Mouse (Mus musculus) G1E-ER4 (cell line): ENCODE results near the gene Btbd18. TPM values are rescaled to one million over a fixed set of nuclear protein-coding genes. Genes with fewer than 3 reads are reported as not detected.

Experiments used
- GATA1 ChIP-seq: IDR thresholded peaks from one replicate; pipeline ENCODE4 v1.8.0; 2012; ENCODE audit warnings: low read length, inconsistent platforms
- polyA plus RNA-seq: library from polyadenylated mRNA; stranded (reverse); fragments of >175 nt; gene quantifications from 2 replicates; pipeline ENCODE4 v1.2.3, GENCODE M21; 2012

The Btbd18 gene
- polyA plus RNA-seq, 1 experiment = not detected

GRCm38 (mm10) chr2:84714811-84715561 lies 56.1 kb downstream of the Btbd18 start, which contains the start of gene Zdhhc5:
TSS of gene Zdhhc5 (minus strand) at chr2:84715180.
- no peak for TF ChIP-seq GATA1

GRCm38 (mm10) chr2:84715562-84716361 lies 56.9 kb downstream of the Btbd18 start:
- no peak for TF ChIP-seq GATA1

DNA sequence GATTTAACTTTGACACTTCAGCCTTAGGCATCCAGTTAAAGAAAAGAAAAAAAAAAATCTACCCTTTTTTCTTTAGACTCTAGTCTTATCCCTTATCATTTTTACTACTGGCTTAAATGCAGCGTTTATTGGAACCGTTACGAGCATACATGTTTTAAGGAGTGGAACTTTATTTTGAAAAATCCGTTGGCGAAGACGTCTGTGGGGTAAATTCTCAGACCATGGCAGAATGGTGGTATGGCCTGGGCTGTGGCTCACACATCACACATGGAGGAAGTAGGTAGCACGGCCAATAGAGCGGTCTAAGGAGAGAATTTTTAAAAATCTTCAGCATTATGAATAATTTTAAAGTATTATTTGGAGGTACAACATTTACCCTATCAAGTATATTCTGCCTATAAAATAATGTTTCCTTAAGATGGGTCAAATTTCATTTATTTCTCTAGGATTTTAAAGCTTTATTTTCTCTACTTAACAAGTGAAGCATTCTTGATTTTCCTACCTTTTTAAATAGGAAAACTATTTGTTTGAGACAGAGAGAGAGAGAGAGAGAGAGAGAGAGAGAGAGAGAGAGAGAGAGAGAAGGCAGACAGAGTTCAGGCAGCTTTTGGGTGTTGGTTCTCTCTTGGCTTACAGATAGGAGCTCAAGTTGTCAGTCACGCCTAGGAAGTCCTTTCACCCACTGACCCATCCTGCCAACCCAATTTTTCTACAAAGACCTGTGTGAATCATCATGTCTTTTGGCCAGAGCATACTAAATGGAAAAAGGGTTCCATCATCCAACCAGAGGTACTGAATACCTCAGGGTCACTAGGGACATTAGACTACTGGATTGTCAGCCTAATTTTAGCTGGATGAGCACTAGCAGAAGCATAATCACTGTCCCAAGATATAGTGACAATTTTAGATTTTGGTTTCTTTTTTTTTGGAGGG lies 57.8 kb downstream of the Btbd18 start:
- TF ChIP-seq GATA1 = no peak

DNA sequence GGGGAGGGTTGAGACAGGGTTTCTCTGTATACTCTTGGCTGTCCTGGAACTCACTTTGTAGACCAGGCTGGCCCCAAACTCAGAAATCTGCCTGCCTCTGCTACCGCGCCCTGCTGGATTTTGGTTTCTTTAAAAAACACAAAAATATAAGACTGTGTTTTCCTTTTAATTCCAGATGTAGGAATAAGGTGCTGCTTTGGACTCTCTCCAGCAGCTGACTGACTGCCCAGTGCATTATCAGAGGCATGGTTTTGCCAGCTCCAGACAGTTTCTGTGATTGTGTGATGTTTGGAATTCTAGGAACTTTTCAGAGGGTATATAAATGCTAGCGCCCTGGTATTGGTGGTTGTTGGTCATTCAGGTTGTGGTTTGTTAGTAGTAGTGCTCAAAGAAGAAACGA lies 58.5 kb downstream of the Btbd18 start:
- TF ChIP-seq GATA1 = no peak

Other genes starting within 250 kb of the Btbd18 start
- gene Calcrl, start 233.7 kb upstream of the Btbd18 start, polyA plus RNA-seq = 0.43 and 1.6 TPM in 2 replicates
- 0.67 and 1.4 TPM in 2 replicates for gene Tfpi, start 182.3 kb upstream of the Btbd18 start, polyA plus RNA-seq
- gene Ctnnd1, start 8.3 kb upstream of the Btbd18 start, polyA plus RNA-seq = 10.8 and 13.2 TPM in 2 replicates
- 410 and 495 TPM in 2 replicates for gene Selenoh, start 11.7 kb downstream of the Btbd18 start, polyA plus RNA-seq
- gene Gm28635, start 19.0 kb downstream of the Btbd18 start, polyA plus RNA-seq = not detected in 2 replicates
- gene Med19, start 19.3 kb downstream of the Btbd18 start, polyA plus RNA-seq = 26.7 and 30.6 TPM in 2 replicates
- gene Tmx2, start 20.1 kb downstream of the Btbd18 start, polyA plus RNA-seq = 3.4 and 5.5 TPM in 2 replicates
- gene Zdhhc5, start 56.1 kb downstream of the Btbd18 start, polyA plus RNA-seq = 28.6 and 31.5 TPM in 2 replicates
- 0.71 and 0.84 TPM in 2 replicates for gene Clp1, start 68.3 kb downstream of the Btbd18 start, polyA plus RNA-seq
- gene Ypel4, start 75.0 kb downstream of the Btbd18 start, polyA plus RNA-seq = 1.4 TPM in 2 replicates
- 0.11 TPM in 1 of 2 replicates, not detected in the other for gene Gm19426, start 84.6 kb downstream of the Btbd18 start, polyA plus RNA-seq
- gene Serping1, start 116.4 kb downstream of the Btbd18 start, polyA plus RNA-seq = not detected in 2 replicates
- 1.5 and 5.3 TPM in 2 replicates for gene Ube2l6, start 139.7 kb downstream of the Btbd18 start, polyA plus RNA-seq
- gene Smtnl1, start 163.6 kb downstream of the Btbd18 start, polyA plus RNA-seq = not detected in 2 replicates
- gene Timm10, start 167.9 kb downstream of the Btbd18 start, polyA plus RNA-seq = 13.4 and 17.2 TPM in 2 replicates
- not detected in 2 replicates for gene Slc43a1, start 179.8 kb downstream of the Btbd18 start, polyA plus RNA-seq
- gene Rtn4rl2, start 227.6 kb downstream of the Btbd18 start, polyA plus RNA-seq = not detected in 2 replicates